Mouse (Mus musculus) embryonic fibroblast, embryonic 13.5 days (primary cell): ENCODE measurements at regions not wholly inside any gene's neighbourhood (a gene's known extent, or its start where the extent isn't known, plus 50 kb on each side); places are given as distances from the start of the nearest gene placed in this dataset.

Experiments used
- H3K27ac ChIP-seq: 2 replicates; pipeline ENCODE4 v1.5.1; 2012; ENCODE audit warnings: low read length, control low read depth, inconsistent platforms; ENCODE audit not compliant: insufficient read depth
- H3K4me1 ChIP-seq: 2 replicates; pipeline ENCODE4 v1.6.1; 2011; ENCODE audit warnings: low read length; ENCODE audit not compliant: control insufficient read depth, insufficient read depth
- H3K4me3 ChIP-seq: 2 replicates; pipeline ENCODE4 v1.5.1; 2011; ENCODE audit warnings: mild to moderate bottlenecking, control low read depth, low read length; ENCODE audit not compliant: insufficient read depth
- CTCF ChIP-seq: IDR thresholded peaks from 2 replicates; pipeline ENCODE4 v1.5.1; 2011; ENCODE audit warnings: mild to moderate bottlenecking, control low read depth, low read length, moderate library complexity, borderline replicate concordance; ENCODE audit not compliant: insufficient read depth
- POLR2A ChIP-seq: IDR thresholded peaks from 2 replicates; pipeline ENCODE4 v1.6.1; 2011; ENCODE audit warnings: low read depth, mild to moderate bottlenecking, control low read depth, low read length, moderate library complexity

- Histone ChIP-seq H3K4me3 (no peak overlapping the region), H3K27ac (no peak overlapping the region), H3K4me1 (no peaks in the 10 kb centered on the region)
- TF ChIP-seq POLR2A (no peak), CTCF (no peak)
Measured at GRCm38 (mm10) chr1:190043156-190043555, 121.0 kb upstream of the Smyd2 start.

GRCm38 (mm10) chr1:190042197-190042596 is 120.0 kb upstream of the Smyd2 start:
- H3K4me1 ChIP-seq: no peaks in the 10 kb centered on the region; the same call in 1 of the 2 replicates
- H3K4me3 ChIP-seq: no peak overlapping the region
- TF ChIP-seq POLR2A (no peak), CTCF (no peak)
- H3K27ac ChIP-seq: no peak overlapping the region

- Histone ChIP-seq H3K4me3 (no peak overlapping the region), H3K4me1 (no peaks in the 10 kb centered on the region; the same call in 1 of the 2 replicates), H3K27ac (no peak overlapping the region)
- TF ChIP-seq CTCF: no peak
- no peak for TF ChIP-seq POLR2A
Measured at GRCm38 (mm10) chr1:190041096-190041706, 119.0 kb upstream of the Smyd2 start.

GRCm38 (mm10) chr1:190038046-190038445 is 115.9 kb upstream of the Smyd2 start:
- H3K27ac ChIP-seq: no peak overlapping the region
- no peak overlapping the region for H3K4me3 ChIP-seq
- no peak for TF ChIP-seq POLR2A
- no peak for TF ChIP-seq CTCF
- no peaks in the 10 kb centered on the region; the same call in 1 of the 2 replicates for H3K4me1 ChIP-seq

GRCm38 (mm10) chr1:190036726-190037125 is 114.6 kb upstream of the Smyd2 start:
- TF ChIP-seq CTCF: no peak
- no peak for TF ChIP-seq POLR2A
- no peak overlapping the region for H3K4me3 ChIP-seq

GRCm38 (mm10) chr1:190035935-190036334 is 113.8 kb upstream of the Smyd2 start:
- no peak overlapping the region for H3K4me3 ChIP-seq
- H3K4me1 ChIP-seq: no peaks in the 10 kb centered on the region; the same call in 1 of the 2 replicates
- no peak overlapping the region for H3K27ac ChIP-seq
- no peak for TF ChIP-seq POLR2A

More at GRCm38 (mm10) chr1:190036726-190037125, 114.6 kb upstream of the Smyd2 start:
- H3K27ac ChIP-seq: no peak overlapping the region
- H3K4me1 ChIP-seq: no peaks in the 10 kb centered on the region; the same call in 1 of the 2 replicates

GRCm38 (mm10) chr1:190034091-190034490 is 111.9 kb upstream of the Smyd2 start:
- H3K27ac ChIP-seq: no peak overlapping the region
- no peaks in the 10 kb centered on the region; the same call in 1 of the 2 replicates for H3K4me1 ChIP-seq
- H3K4me3 ChIP-seq: no peak overlapping the region
- TF ChIP-seq POLR2A (no peak), CTCF (no peak)

GRCm38 (mm10) chr1:190027536-190027935 is 105.4 kb upstream of the Smyd2 start:
- Histone ChIP-seq H3K4me3 (no peak overlapping the region), H3K27ac (no peak overlapping the region), H3K4me1 (no peaks in the 10 kb centered on the region)
- TF ChIP-seq CTCF (no peak), POLR2A (no peak)

- Histone ChIP-seq H3K27ac (no peak overlapping the region), H3K4me3 (no peak overlapping the region), H3K4me1 (no peaks in the 10 kb centered on the region)
- TF ChIP-seq CTCF (no peak), POLR2A (no peak)
Measured at GRCm38 (mm10) chr1:190009466-190009865, 87.3 kb upstream of the Smyd2 start.

GRCm38 (mm10) chr1:190007271-190007670 is 85.1 kb upstream of the Smyd2 start:
- H3K27ac ChIP-seq: no peak overlapping the region
- H3K4me3 ChIP-seq: no peak overlapping the region
- no peak for TF ChIP-seq CTCF
- no peak for TF ChIP-seq POLR2A
- no peaks in the 10 kb centered on the region for H3K4me1 ChIP-seq

GRCm38 (mm10) chr1:190001084-190001483 is 78.9 kb upstream of the Smyd2 start:
- Histone ChIP-seq H3K4me3 (no peak overlapping the region), H3K4me1 (no peaks in the 10 kb centered on the region), H3K27ac (no peak overlapping the region)
- TF ChIP-seq POLR2A (no peak), CTCF (no peak)
